Mouse (Mus musculus): ENCODE results near the gene Krt7. TPM values are rescaled to one million over a fixed set of nuclear protein-coding genes. Genes with fewer than 3 reads are reported as not detected.

Gene Krt7
- total RNA-seq, 2 experiments from 2014 or later: 0.22 to 0.30 TPM

Small RNA genes within 50 kb of the gene (microRNA-seq; reads per million reads assigned to microRNA genes)
- 6.7 to 12.1 reads per million in 2 experiments for gene Mir1941

Other genes starting within 250 kb of the Krt7 start
- gene Acvr1b, start 237.0 kb upstream of the Krt7 start, total RNA-seq (2021): 100 to 1,000 TPM; 112 to 121 TPM
- gene Grasp, start 186.9 kb upstream of the Krt7 start, total RNA-seq (2021): 10 to 100 TPM; 58.2 to 67.1 TPM
- 10 to 100 TPM; 65.6 to 78.4 TPM for gene Nr4a1, start 156.8 kb upstream of the Krt7 start, total RNA-seq (2021)
- gene Atg101, start 126.8 kb upstream of the Krt7 start, total RNA-seq (2021): 10 to 100 TPM; 38.5 to 43.2 TPM
- under 1 TPM; 0.24 to 0.49 TPM for gene 6030408B16Rik, start 117.8 kb upstream of the Krt7 start, total RNA-seq (2021)
- 1 to 10 TPM; 1.6 to 1.9 TPM for gene Krt80, start 40.9 kb upstream of the Krt7 start, total RNA-seq (2021)
- gene Krt87, start 27.8 kb downstream of the Krt7 start, total RNA-seq (2021): under 1 TPM in 1 of 2 experiments, not detected in 1; 0.15 TPM
- not detected for gene Krt88, start 36.7 kb downstream of the Krt7 start, total RNA-seq (2021)
- not detected for gene Krt81, start 52.7 kb downstream of the Krt7 start, total RNA-seq (2021)
- gene Krt86, start 62.4 kb downstream of the Krt7 start, total RNA-seq (2021): not detected
- not detected for gene Krt83, start 80.5 kb downstream of the Krt7 start, total RNA-seq (2021)
- gene Gm49425, start 106.2 kb downstream of the Krt7 start, total RNA-seq (2021): not detected
- gene Krt84, start 121.8 kb downstream of the Krt7 start, total RNA-seq (2021): not detected
- gene Krt82, start 139.6 kb downstream of the Krt7 start, total RNA-seq (2021): not detected
- not detected for gene Krt90, start 151.9 kb downstream of the Krt7 start, total RNA-seq (2021)
- gene Krt75, start 162.9 kb downstream of the Krt7 start, total RNA-seq (2021): not detected
- not detected for gene Gm5414, start 217.1 kb downstream of the Krt7 start, total RNA-seq (2021)
- not detected for gene Gm5478, start 236.3 kb downstream of the Krt7 start, total RNA-seq (2021)